In genomic region chr8:25307511-25307910, GRCm38 (mm10) we compare ENCODE assay signal across 10 mouse cellular contexts.
A peak's percentile ranks its signal among the peaks of the same experiment; 100 is the strongest.
DNase-seq lines count a peak whose midpoint lies in the region; ATAC-seq and TF ChIP-seq lines count a peak whose summit lies in the region.
"Had no signal": no experiment of that assay in that cellular context is flagged by ENCODE, and none has a peak within 500 bp of the region (broad histone marks: within the 10 kb centered on the region; RNA-seq: fewer than 3 reads in every experiment).

No protein-coding gene starts in this region.

- H3K36me3 ChIP-seq in heart, embryonic 11.5 days (ENCODE audit: control insufficient read depth, insufficient read depth, low read length) = no peaks in the 10 kb centered on the region
- H3K36me3 ChIP-seq in lung, embryonic 14.5 days (ENCODE audit: insufficient read depth) = no peaks in the 10 kb centered on the region
- H3K36me3 ChIP-seq in limb, embryonic 15.5 days = no peaks in the 10 kb centered on the region
- H3K36me3 ChIP-seq in liver, embryonic 12.5 days = no peaks in the 10 kb centered on the region

- H3K4me3 ChIP-seq in heart, embryonic 11.5 days (ENCODE audit: low read depth, low read length) = no peak overlapping the region
- no peak overlapping the region for H3K4me3 ChIP-seq in lung, embryonic 14.5 days (ENCODE audit: low read depth, low read length)
- no peak overlapping the region for H3K4me3 ChIP-seq in brown adipose tissue, adult 24 weeks (ENCODE audit: insufficient read depth, low read depth, low read length)
- H3K4me3 ChIP-seq in limb, embryonic 15.5 days = no peak overlapping the region
- H3K4me3 ChIP-seq in liver, embryonic 12.5 days = no peak overlapping the region

- no peak overlapping the region for H3K4me2 ChIP-seq in heart, embryonic 11.5 days
- H3K4me2 ChIP-seq in lung, embryonic 14.5 days = no peak overlapping the region
- H3K4me2 ChIP-seq in limb, embryonic 15.5 days = no peak overlapping the region
- H3K4me2 ChIP-seq in liver, embryonic 12.5 days = no peak overlapping the region

- no peak for TF ChIP-seq CTCF in lung, embryonic 14.5 days (IDR thresholded peaks at IDR 0.05; ENCODE audit: low read depth)

- H3K27me3 ChIP-seq in heart, embryonic 11.5 days (ENCODE audit: control insufficient read depth, insufficient read depth, low read length) = no peaks in the 10 kb centered on the region
- H3K27me3 ChIP-seq in lung, embryonic 14.5 days (ENCODE audit: insufficient read depth, low read length) = no peaks in the 10 kb centered on the region
- H3K27me3 ChIP-seq in limb, embryonic 15.5 days = no peaks in the 10 kb centered on the region; the same call in 1 of the 2 replicates
- no peaks in the 10 kb centered on the region for H3K27me3 ChIP-seq in liver, embryonic 12.5 days (replicated peaks)

- H3K9ac ChIP-seq in heart, embryonic 11.5 days (ENCODE audit: low read depth, low read length) = no peak overlapping the region
- H3K9ac ChIP-seq in lung, embryonic 14.5 days = no peak overlapping the region
- H3K9ac ChIP-seq in limb, embryonic 15.5 days = no peak overlapping the region
- no peak overlapping the region for H3K9ac ChIP-seq in liver, embryonic 12.5 days

- H3K27ac ChIP-seq in heart, embryonic 11.5 days (ENCODE audit: low read depth, low read length) = no peak overlapping the region
- H3K27ac ChIP-seq in lung, embryonic 14.5 days (ENCODE audit: low read depth) = no peak overlapping the region
- peak overlapping the region; percentile 39 for H3K27ac ChIP-seq in brown adipose tissue, adult 24 weeks (replicated peaks; ENCODE audit: low read depth, low read length)
- H3K27ac ChIP-seq in limb, embryonic 15.5 days = peak overlapping the region; percentile 76
- no peak overlapping the region for H3K27ac ChIP-seq in liver, embryonic 12.5 days
- H3K27ac ChIP-seq: macrophage had no signal

- ATAC-seq in heart, embryonic 11.5 days (replicated peaks; ENCODE audit: insufficient number of reproducible peaks, low FRiP score, low TSS enrichment) = no peak
- no peak for ATAC-seq in lung, embryonic 14.5 days (ENCODE audit: insufficient read depth)
- no peak for ATAC-seq in limb, embryonic 15.5 days (ENCODE audit: insufficient number of reproducible peaks, low FRiP score, low TSS enrichment, low read depth)
- no peak for ATAC-seq in liver, embryonic 12.5 days
- ATAC-seq: hindbrain, embryonic 16.5 days had no signal

- DNase-seq in heart, adult 18-20 months = peak; percentile 35 to 44
- DNase-seq in lung, embryonic 14.5 days = peak; percentile 28
- DNase-seq in lung, postnatal 36 days = no peak
- DNase-seq: thymus, adult 2 months had no signal

- no peaks in the 10 kb centered on the region for H3K9me3 ChIP-seq in heart, embryonic 11.5 days (replicated peaks; ENCODE audit: control insufficient read depth, low read length)
- H3K9me3 ChIP-seq in lung, embryonic 14.5 days (ENCODE audit: low read depth, low read length) = no peaks in the 10 kb centered on the region
- no peaks in the 10 kb centered on the region for H3K9me3 ChIP-seq in limb, embryonic 15.5 days
- no peaks in the 10 kb centered on the region for H3K9me3 ChIP-seq in liver, embryonic 12.5 days (replicated peaks)

- H3K4me1 ChIP-seq in heart, embryonic 11.5 days (ENCODE audit: control insufficient read depth, insufficient read depth, low read length) = no peaks in the 10 kb centered on the region
- H3K4me1 ChIP-seq in lung, embryonic 14.5 days (ENCODE audit: insufficient read depth) = peaks cover 5% of the 10 kb centered on the region; the same call in 1 of the 2 replicates
- H3K4me1 ChIP-seq in brown adipose tissue, adult 24 weeks (ENCODE audit: control insufficient read depth, insufficient read depth, insufficient read length, low read length) = peaks cover 6% of the 10 kb centered on the region
- peaks cover 37% of the 10 kb centered on the region for H3K4me1 ChIP-seq in limb, embryonic 15.5 days
- peaks cover 5% of the 10 kb centered on the region; the same call in 1 of the 2 replicates for H3K4me1 ChIP-seq in liver, embryonic 12.5 days

- WGBS in heart, embryonic 11.5 days (ENCODE audit: insufficient replicate concordance) = 76% methylated on average over 11 of the region's 11 CpGs
- 77% methylated on average over 11 of the region's 11 CpGs for WGBS in lung, embryonic 14.5 days
- 47% methylated on average over 11 of the region's 11 CpGs for WGBS in limb, embryonic 15.5 days
- 65% methylated on average over 11 of the region's 11 CpGs for WGBS in liver, embryonic 12.5 days (ENCODE audit: insufficient replicate concordance)

Comparison
In these comparisons a context has a peak if more than half of its experiments do, and no peak if none do; other contexts are left out.
1. H3K27ac ChIP-seq: peak in brown adipose tissue, adult 24 weeks (single experiment) and limb, embryonic 15.5 days (single experiment); none in heart, embryonic 11.5 days (single experiment), lung, embryonic 14.5 days (single experiment) and liver, embryonic 12.5 days (single experiment).